Mouse (Mus musculus) right cerebral cortex, postnatal 4 days (tissue): Measurements from ENCODE around the gene Prkd3.

ENCODE experiments used
- DNase-seq: peaks from one replicate; pipeline ENCODE4 v3.0.0-alpha.2; 2022

Prkd3 gene

GRCm38 (mm10) chr17:78935857-78936256 is 84.8 kb downstream of the Prkd3 start:
- DNase-seq: no peak

DNA sequence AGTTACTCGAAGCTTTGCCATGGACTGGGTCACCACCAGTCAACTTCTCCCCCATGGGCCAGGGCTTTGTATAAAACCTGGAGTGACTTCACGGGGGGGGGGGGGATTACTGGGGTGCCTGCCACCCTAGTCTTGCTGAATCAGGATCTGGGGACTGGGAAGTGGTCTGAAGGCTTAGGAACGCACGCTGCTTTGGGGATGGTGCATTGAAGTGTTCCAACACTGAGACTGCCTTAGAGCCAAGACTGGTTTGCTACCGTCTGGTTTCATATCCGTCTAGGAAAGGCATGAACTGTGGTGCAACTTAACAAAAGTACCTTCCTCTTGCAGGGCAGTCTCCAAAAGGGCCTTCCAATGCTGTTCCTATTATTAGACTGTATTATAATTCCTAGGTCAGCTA is 102.9 kb downstream of the Prkd3 start:
- no peak for DNase-seq

- DNase-seq: no peak
Measured at GRCm38 (mm10) chr17:78916899-78917298, 103.7 kb downstream of the Prkd3 start.

DNA sequence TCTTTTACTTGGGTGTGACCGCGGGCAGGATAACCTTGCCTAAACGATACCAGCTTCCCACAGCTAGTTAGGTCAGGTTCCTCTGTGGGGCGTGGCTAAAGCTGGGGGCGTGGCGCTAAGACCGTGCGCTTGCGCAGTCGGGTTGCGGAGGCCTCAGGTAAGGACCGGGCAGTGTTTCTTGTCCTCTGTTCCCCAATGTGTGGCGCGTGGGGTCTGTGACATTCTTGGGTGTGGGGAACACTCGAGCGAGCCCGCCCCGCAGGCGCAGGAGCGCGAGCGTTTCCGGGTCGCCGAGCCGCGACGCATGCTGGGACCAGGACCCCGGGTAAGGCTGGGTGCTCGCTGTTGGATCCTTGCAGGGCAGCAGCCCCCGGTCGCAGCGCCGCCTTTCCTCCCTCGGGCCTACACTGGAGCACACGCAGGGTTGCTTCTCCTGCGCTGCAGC is 104.2 kb downstream of the Prkd3 start, which contains the start of gene Cebpzos:
Cebpzos (plus strand) TSS at position 132 of the 445 bp plus-strand sequence.
- peak; percentile 82 for DNase-seq

DNA sequence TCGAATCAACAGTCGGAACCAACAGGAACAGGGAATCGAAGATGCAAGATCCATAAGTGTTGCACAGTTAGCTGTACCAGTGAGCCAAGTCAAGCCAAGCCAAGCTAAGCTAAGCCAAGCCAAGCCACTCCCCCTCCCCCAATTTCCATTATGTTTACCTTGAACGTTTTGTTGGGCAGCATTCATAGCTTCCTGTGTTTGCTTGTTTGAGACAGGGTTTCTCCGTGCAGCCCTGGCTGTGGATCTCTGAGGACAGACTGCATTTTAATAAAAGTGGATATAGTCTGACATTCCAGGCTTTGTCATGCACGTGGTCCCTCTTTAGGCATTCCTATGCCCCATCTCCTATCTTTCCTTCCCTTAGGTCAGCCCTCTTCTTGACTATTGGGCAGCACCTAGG is 104.8 kb downstream of the Prkd3 start:
- no peak for DNase-seq

GRCm38 (mm10) chr17:78913921-78914320 is 106.7 kb downstream of the Prkd3 start:
- DNase-seq: no peak

GRCm38 (mm10) chr17:78912861-78913281 is 107.7 kb downstream of the Prkd3 start:
- DNase-seq: peak; percentile 32

GRCm38 (mm10) chr17:78909374-78909773 is 111.2 kb downstream of the Prkd3 start:
- DNase-seq: no peak

- DNase-seq: no peak
Measured at GRCm38 (mm10) chr17:78906892-78907291, 113.7 kb downstream of the Prkd3 start, which contains the start of gene Sult6b1. Sult6b1 (minus strand) TSS chr17:78906992.

DNA sequence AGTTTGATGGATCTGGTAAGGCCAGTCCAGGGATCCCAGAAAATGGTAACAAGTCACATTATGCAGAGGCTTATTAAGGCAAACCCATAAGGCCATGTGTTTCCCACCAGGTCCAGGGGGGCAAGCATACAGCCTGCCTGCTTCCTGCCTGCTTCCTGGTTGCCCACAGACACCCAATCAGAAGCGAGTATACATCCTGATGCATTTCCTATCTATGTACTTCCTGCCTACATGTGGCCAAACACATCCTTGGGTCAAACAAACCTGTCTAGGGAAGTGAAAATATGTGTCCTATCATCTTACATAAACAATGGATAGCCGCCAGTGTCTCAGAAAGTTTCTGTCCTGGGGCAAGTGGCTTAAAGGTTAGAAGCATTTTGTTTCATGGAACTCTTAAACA is 117.5 kb downstream of the Prkd3 start:
- DNase-seq: no peak
